Mouse (Mus musculus): ENCODE data around the gene Sypl. TPM values are rescaled to one million over a fixed set of nuclear protein-coding genes. Genes with fewer than 3 reads are reported as not detected.

The Sypl gene
- 41.9 TPM for polyA plus RNA-seq (2017; shearing (Covaris generic))

DNA sequence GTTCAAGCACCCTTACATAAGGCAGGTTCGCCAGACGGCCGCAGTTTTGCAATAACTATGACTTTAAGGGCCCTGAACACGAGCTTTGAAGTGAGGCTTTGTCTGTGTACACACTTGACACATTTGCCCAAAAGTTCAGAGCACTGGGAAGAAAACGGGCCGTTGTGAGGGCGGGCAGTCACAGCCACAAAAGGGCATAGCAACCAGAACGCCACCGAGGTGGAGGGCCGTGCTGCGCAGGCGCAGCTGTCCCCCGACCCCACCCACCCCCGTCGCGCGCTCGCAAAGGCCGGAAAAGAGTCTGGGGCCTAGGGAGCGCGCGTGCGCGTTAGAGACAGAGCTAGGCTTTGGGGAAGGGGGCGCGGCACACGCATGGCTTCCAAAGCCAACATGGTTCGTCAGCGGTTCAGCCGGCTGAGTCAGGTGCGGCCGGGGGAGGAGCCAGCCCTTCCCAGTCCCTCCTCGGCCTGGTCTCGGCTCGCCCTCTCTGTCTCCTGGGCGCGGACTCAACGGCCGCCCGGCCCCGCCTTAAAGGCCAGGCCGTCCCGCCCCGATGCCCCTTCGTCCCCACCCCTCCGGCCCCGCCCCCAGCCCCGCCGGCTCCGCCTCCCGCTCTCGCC lies at the start of gene Sypl:
TSS of gene Sypl (plus strand) at position 296 of the 620 bp plus-strand sequence.

Other genes starting within 250 kb of the Sypl start
- 29.4 TPM for gene Nampt, start 134.3 kb upstream of the Sypl start, polyA plus RNA-seq (2017; shearing (Covaris generic))
- gene Cdhr3, start 139.0 kb downstream of the Sypl start, polyA plus RNA-seq (2017; shearing (Covaris generic)): 0.36 TPM
- 123 TPM for gene Atxn7l1, start 193.8 kb downstream of the Sypl start, polyA plus RNA-seq (2017; shearing (Covaris generic))

All from effector memory CD4-positive, alpha-beta T cell, adult 5 months (primary cell).